Mouse (Mus musculus): ENCODE measurements around the gene Apom. TPM values are rescaled to one million over a fixed set of nuclear protein-coding genes. Genes with fewer than 3 reads are reported as not detected.

The Apom gene
- polyA plus RNA-seq, 1 experiment from 2014 or later: 34.0 TPM

- Histone ChIP-seq H3K9ac (ENCODE audit: low read length) (no peak within 1 kb of the TSS), H3K9me3 (replicated peaks; ENCODE audit: control insufficient read depth, low read length) (no peaks in the 10 kb centered on the region), H3K27ac (ENCODE audit: low read length) (no peak within 1 kb of the TSS), H3K4me2 (ENCODE audit: low read depth, low read length) (no peak within 1 kb of the TSS), H3K4me3 (replicated peaks; ENCODE audit: low read length) (no peak within 1 kb of the TSS), H3K36me3 (ENCODE audit: control insufficient read depth, insufficient read depth, low read length) (no peaks in the 10 kb centered on the region), H3K27me3 (ENCODE audit: control insufficient read depth, insufficient read depth, low read length) (no peaks in the 10 kb centered on the region), H3K4me1 (ENCODE audit: control insufficient read depth, insufficient read depth, low read length) (peaks cover 4% of the 10 kb centered on the region)
- no peak for ATAC-seq (ENCODE audit: insufficient read depth, low FRiP score)
- 62% methylated on average over 7 of the region's 7 CpGs for WGBS
These were observed 46.5 kb downstream of the Apom start, which contains the start of gene Ly6g6f for GRCm38 (mm10) chr17:35085208-35085865. TSS of gene Ly6g6f (minus strand) at chr17:35085610.

- Histone ChIP-seq H3K4me2 (ENCODE audit: low read depth, low read length) (no peak overlapping the region), H3K4me1 (ENCODE audit: control insufficient read depth, insufficient read depth, low read length) (peaks cover 6% of the 10 kb centered on the region), H3K27ac (ENCODE audit: low read length) (no peak overlapping the region), H3K9ac (ENCODE audit: low read length) (no peak overlapping the region), H3K27me3 (ENCODE audit: control insufficient read depth, insufficient read depth, low read length) (no peaks in the 10 kb centered on the region), H3K9me3 (replicated peaks; ENCODE audit: control insufficient read depth, low read length) (no peaks in the 10 kb centered on the region), H3K4me3 (replicated peaks; ENCODE audit: low read length) (no peak overlapping the region), H3K36me3 (ENCODE audit: control insufficient read depth, insufficient read depth, low read length) (no peaks in the 10 kb centered on the region)
- no peak for ATAC-seq (ENCODE audit: insufficient read depth, low FRiP score)
- WGBS: 68% methylated on average over 3 of the region's 3 CpGs
These were observed 47.8 kb downstream of the Apom start for GRCm38 (mm10) chr17:35083929-35084497.

GRCm38 (mm10) chr17:35082841-35083576 lies 48.8 kb downstream of the Apom start:
- 87% methylated on average over 16 of the region's 16 CpGs for WGBS
- H3K4me2 ChIP-seq (ENCODE audit: low read depth, low read length): no peak overlapping the region
- no peaks in the 10 kb centered on the region for H3K27me3 ChIP-seq (ENCODE audit: control insufficient read depth, insufficient read depth, low read length)
- no peak for ATAC-seq (ENCODE audit: insufficient read depth, low FRiP score)
- H3K4me3 ChIP-seq (replicated peaks; ENCODE audit: low read length): no peak overlapping the region
- H3K9me3 ChIP-seq (replicated peaks; ENCODE audit: control insufficient read depth, low read length): no peaks in the 10 kb centered on the region
- no peak overlapping the region for H3K9ac ChIP-seq (ENCODE audit: low read length)
- H3K27ac ChIP-seq (ENCODE audit: low read length): no peak overlapping the region
- peaks cover 6% of the 10 kb centered on the region for H3K4me1 ChIP-seq (ENCODE audit: control insufficient read depth, insufficient read depth, low read length)
- no peaks in the 10 kb centered on the region for H3K36me3 ChIP-seq (ENCODE audit: control insufficient read depth, insufficient read depth, low read length)

GRCm38 (mm10) chr17:35080710-35081109 lies 51.1 kb downstream of the Apom start:
- H3K9me3 ChIP-seq (replicated peaks; ENCODE audit: control insufficient read depth, low read length): no peaks in the 10 kb centered on the region
- no peaks in the 10 kb centered on the region for H3K36me3 ChIP-seq (ENCODE audit: control insufficient read depth, insufficient read depth, low read length)
- no peaks in the 10 kb centered on the region for H3K27me3 ChIP-seq (ENCODE audit: control insufficient read depth, insufficient read depth, low read length)
- no peak overlapping the region for H3K27ac ChIP-seq (ENCODE audit: low read length)
- no peak for ATAC-seq (ENCODE audit: insufficient read depth, low FRiP score)
- H3K4me1 ChIP-seq (ENCODE audit: control insufficient read depth, insufficient read depth, low read length): peaks cover 10% of the 10 kb centered on the region
- no peak overlapping the region for H3K4me3 ChIP-seq (replicated peaks; ENCODE audit: low read length)
- no peak overlapping the region for H3K9ac ChIP-seq (ENCODE audit: low read length)
- 79% methylated on average over 4 of the region's 4 CpGs for WGBS
- no peak overlapping the region for H3K4me2 ChIP-seq (ENCODE audit: low read depth, low read length)

GRCm38 (mm10) chr17:35080248-35080647 lies 51.6 kb downstream of the Apom start:
- no peak for ATAC-seq (ENCODE audit: insufficient read depth, low FRiP score)
- Histone ChIP-seq H3K9ac (ENCODE audit: low read length) (0 out of 2 replicates have a peak overlapping the region, but pooled peaks have one; percentile 27), H3K27me3 (ENCODE audit: control insufficient read depth, insufficient read depth, low read length) (no peaks in the 10 kb centered on the region), H3K4me3 (replicated peaks; ENCODE audit: low read length) (no peak overlapping the region), H3K27ac (ENCODE audit: low read length) (no peak overlapping the region), H3K9me3 (replicated peaks; ENCODE audit: control insufficient read depth, low read length) (no peaks in the 10 kb centered on the region), H3K4me2 (ENCODE audit: low read depth, low read length) (no peak overlapping the region), H3K36me3 (ENCODE audit: control insufficient read depth, insufficient read depth, low read length) (no peaks in the 10 kb centered on the region), H3K4me1 (ENCODE audit: control insufficient read depth, insufficient read depth, low read length) (peaks cover 10% of the 10 kb centered on the region)
- 49% methylated on average over 6 of the region's 6 CpGs for WGBS

GRCm38 (mm10) chr17:35079778-35080177 lies 52.1 kb downstream of the Apom start:
- H3K4me1 ChIP-seq (ENCODE audit: control insufficient read depth, insufficient read depth, low read length): peaks cover 10% of the 10 kb centered on the region
- no peaks in the 10 kb centered on the region for H3K9me3 ChIP-seq (replicated peaks; ENCODE audit: control insufficient read depth, low read length)
- ATAC-seq (ENCODE audit: insufficient read depth, low FRiP score): no peak
- 0 out of 2 replicates have a peak overlapping the region, but pooled peaks have one; percentile 3 for H3K4me2 ChIP-seq (ENCODE audit: low read depth, low read length)
- H3K9ac ChIP-seq (ENCODE audit: low read length): peak overlapping the region; percentile 27; the same call in 1 of the 2 replicates
- no peak overlapping the region for H3K27ac ChIP-seq (ENCODE audit: low read length)
- H3K27me3 ChIP-seq (ENCODE audit: control insufficient read depth, insufficient read depth, low read length): no peaks in the 10 kb centered on the region
- H3K36me3 ChIP-seq (ENCODE audit: control insufficient read depth, insufficient read depth, low read length): no peaks in the 10 kb centered on the region
- 42% methylated on average over 9 of the region's 9 CpGs for WGBS
- H3K4me3 ChIP-seq (replicated peaks; ENCODE audit: low read length): no peak overlapping the region

Other genes starting within 250 kb of the Apom start
- gene C2, start 233.8 kb downstream of the Apom start, polyA plus RNA-seq (2015; fragmentation: Nextera tagmentation; extraction: Ambion mirVana): 4.4 and 5.5 TPM in 2 replicates
- gene Ehmt2, start 233.6 kb downstream of the Apom start, polyA plus RNA-seq (2015; fragmentation: Nextera tagmentation; extraction: Ambion mirVana): 61.0 and 61.1 TPM in 2 replicates
- gene Slc44a4, start 217.6 kb downstream of the Apom start, polyA plus RNA-seq (2015; fragmentation: Nextera tagmentation; extraction: Ambion mirVana): 19.3 and 21.1 TPM in 2 replicates
- 36.7 and 40.6 TPM in 2 replicates for gene Neu1, start 200.8 kb downstream of the Apom start, polyA plus RNA-seq (2015; fragmentation: Nextera tagmentation; extraction: Ambion mirVana)
- gene Hspa1b, start 172.8 kb downstream of the Apom start, polyA plus RNA-seq (2015; fragmentation: Nextera tagmentation; extraction: Ambion mirVana): 0.94 and 1.4 TPM in 2 replicates
- gene Gm20481, start 162.1 kb downstream of the Apom start, polyA plus RNA-seq (2015; fragmentation: Nextera tagmentation; extraction: Ambion mirVana): 0.27 TPM in 1 of 2 replicates, not detected in the other
- gene Hspa1a, start 159.9 kb downstream of the Apom start, polyA plus RNA-seq (2015; fragmentation: Nextera tagmentation; extraction: Ambion mirVana): 13.7 and 16.3 TPM in 2 replicates
- 0.96 and 1.4 TPM in 2 replicates for gene Hspa1l, start 159.3 kb downstream of the Apom start, polyA plus RNA-seq (2015; fragmentation: Nextera tagmentation; extraction: Ambion mirVana)
- 145 and 146 TPM in 2 replicates for gene Lsm2, start 150.2 kb downstream of the Apom start, polyA plus RNA-seq (2015; fragmentation: Nextera tagmentation; extraction: Ambion mirVana)
- gene Vars, start 131.1 kb downstream of the Apom start, polyA plus RNA-seq (2015; fragmentation: Nextera tagmentation; extraction: Ambion mirVana): 81.1 and 82.1 TPM in 2 replicates
- gene Vwa7, start 115.5 kb downstream of the Apom start, polyA plus RNA-seq (2015; fragmentation: Nextera tagmentation; extraction: Ambion mirVana): 0.26 and 0.42 TPM in 2 replicates
- 14.2 and 14.3 TPM in 2 replicates for gene Sapcd1, start 104.0 kb downstream of the Apom start, polyA plus RNA-seq (2015; fragmentation: Nextera tagmentation; extraction: Ambion mirVana)
- 3.9 and 4.2 TPM in 2 replicates for gene Msh5, start 85.3 kb downstream of the Apom start, polyA plus RNA-seq (2015; fragmentation: Nextera tagmentation; extraction: Ambion mirVana)
- 396 and 441 TPM in 2 replicates for gene Clic1, start 82.1 kb downstream of the Apom start, polyA plus RNA-seq (2015; fragmentation: Nextera tagmentation; extraction: Ambion mirVana)
- 190 and 193 TPM in 2 replicates for gene Ddah2, start 73.0 kb downstream of the Apom start, polyA plus RNA-seq (2015; fragmentation: Nextera tagmentation; extraction: Ambion mirVana)
- gene Ly6g6c, start 66.7 kb downstream of the Apom start, polyA plus RNA-seq (2015; fragmentation: Nextera tagmentation; extraction: Ambion mirVana): 50.6 and 109 TPM in 2 replicates
- 0.48 and 1.0 TPM in 2 replicates for gene Mpig6b, start 65.9 kb downstream of the Apom start, polyA plus RNA-seq (2015; fragmentation: Nextera tagmentation; extraction: Ambion mirVana)
- 32.3 and 49.2 TPM in 2 replicates for gene Ly6g6e, start 55.1 kb downstream of the Apom start, polyA plus RNA-seq (2015; fragmentation: Nextera tagmentation; extraction: Ambion mirVana)
- 3.2 and 4.1 TPM in 2 replicates for gene Ly6g6d, start 54.0 kb downstream of the Apom start, polyA plus RNA-seq (2015; fragmentation: Nextera tagmentation; extraction: Ambion mirVana)
- gene Ly6g6f, start 46.4 kb downstream of the Apom start, polyA plus RNA-seq (2015; fragmentation: Nextera tagmentation; extraction: Ambion mirVana): 0.46 and 0.54 TPM in 2 replicates
- gene Abhd16a, start 42.8 kb downstream of the Apom start, polyA plus RNA-seq (2015; fragmentation: Nextera tagmentation; extraction: Ambion mirVana): 95.8 and 97.9 TPM in 2 replicates
- gene Ly6g5c, start 23.8 kb downstream of the Apom start, polyA plus RNA-seq (2015; fragmentation: Nextera tagmentation; extraction: Ambion mirVana): not detected in 2 replicates
- gene Ly6g5b, start 16.6 kb downstream of the Apom start, polyA plus RNA-seq (2015; fragmentation: Nextera tagmentation; extraction: Ambion mirVana): 0.53 and 0.89 TPM in 2 replicates
- gene Gpank1, start 10.6 kb downstream of the Apom start, polyA plus RNA-seq (2015; fragmentation: Nextera tagmentation; extraction: Ambion mirVana): 18.1 and 19.4 TPM in 2 replicates
- 245 and 269 TPM in 2 replicates for gene Csnk2b, start 10.0 kb downstream of the Apom start, polyA plus RNA-seq (2015; fragmentation: Nextera tagmentation; extraction: Ambion mirVana)
- gene D17H6S53E, start 5.7 kb downstream of the Apom start, polyA plus RNA-seq (2015; fragmentation: Nextera tagmentation; extraction: Ambion mirVana): 11.7 and 14.2 TPM in 2 replicates
- 41.2 and 48.4 TPM in 2 replicates for gene Bag6, start 3.1 kb upstream of the Apom start, polyA plus RNA-seq (2015; fragmentation: Nextera tagmentation; extraction: Ambion mirVana)
- gene Prrc2a, start 32.8 kb upstream of the Apom start, polyA plus RNA-seq (2015; fragmentation: Nextera tagmentation; extraction: Ambion mirVana): 111 and 125 TPM in 2 replicates
- 19.9 and 20.2 TPM in 2 replicates for gene Aif1, start 44.0 kb upstream of the Apom start, polyA plus RNA-seq (2015; fragmentation: Nextera tagmentation; extraction: Ambion mirVana)
- gene Lst1, start 56.4 kb upstream of the Apom start, polyA plus RNA-seq (2015; fragmentation: Nextera tagmentation; extraction: Ambion mirVana): 28.1 and 29.9 TPM in 2 replicates
- 2.0 TPM in 2 replicates for gene Ltb, start 62.4 kb upstream of the Apom start, polyA plus RNA-seq (2015; fragmentation: Nextera tagmentation; extraction: Ambion mirVana)
- 0.32 TPM in 1 of 2 replicates, not detected in the other for gene Tnf, start 70.0 kb upstream of the Apom start, polyA plus RNA-seq (2015; fragmentation: Nextera tagmentation; extraction: Ambion mirVana)
- gene Lta, start 73.3 kb upstream of the Apom start, polyA plus RNA-seq (2015; fragmentation: Nextera tagmentation; extraction: Ambion mirVana): 0.44 and 0.46 TPM in 2 replicates
- 0.27 TPM in 1 of 2 replicates, not detected in the other for gene Gm16181, start 88.8 kb upstream of the Apom start, polyA plus RNA-seq (2015; fragmentation: Nextera tagmentation; extraction: Ambion mirVana)
- 6.0 and 6.8 TPM in 2 replicates for gene Atp6v1g2, start 101.6 kb upstream of the Apom start, polyA plus RNA-seq (2015; fragmentation: Nextera tagmentation; extraction: Ambion mirVana)
- 6.4 and 8.8 TPM in 2 replicates for gene Nfkbil1, start 103.7 kb upstream of the Apom start, polyA plus RNA-seq (2015; fragmentation: Nextera tagmentation; extraction: Ambion mirVana)
- 340 and 353 TPM in 2 replicates for gene Ddx39b, start 109.7 kb upstream of the Apom start, polyA plus RNA-seq (2015; fragmentation: Nextera tagmentation; extraction: Ambion mirVana)
- 169 and 219 TPM in 2 replicates for gene H2-D1, start 130.7 kb upstream of the Apom start, polyA plus RNA-seq (2015; fragmentation: Nextera tagmentation; extraction: Ambion mirVana)
- gene H2-Q1, start 188.4 kb upstream of the Apom start, polyA plus RNA-seq (2015; fragmentation: Nextera tagmentation; extraction: Ambion mirVana): 0.74 and 0.75 TPM in 2 replicates
- 15.0 and 16.3 TPM in 2 replicates for gene H2-Q2, start 210.2 kb upstream of the Apom start, polyA plus RNA-seq (2015; fragmentation: Nextera tagmentation; extraction: Ambion mirVana)
- gene H2-Q4, start 247.6 kb upstream of the Apom start, polyA plus RNA-seq (2015; fragmentation: Nextera tagmentation; extraction: Ambion mirVana): 2.2 and 2.6 TPM in 2 replicates